Mouse (Mus musculus) brain, embryonic 14.5 days (tissue): Measurements from ENCODE around the gene Cacng5.

Source experiments
- CTCF ChIP-seq: fragments of 200-500 bp; IDR thresholded peaks from 2 replicates; pipeline ENCODE4 v1.5.1; 2012; ENCODE audit warnings: inconsistent platforms, mild to moderate bottlenecking, moderate library complexity, borderline replicate concordance; ENCODE audit not compliant: insufficient read depth, insufficient read length; ENCODE audit errors: extremely low read depth
- POLR2A ChIP-seq: fragments of 200-500 bp; IDR thresholded peaks from 2 replicates; pipeline ENCODE4 v1.6.1; 2012; ENCODE audit warnings: mild to moderate bottlenecking, inconsistent platforms, borderline replicate concordance; ENCODE audit not compliant: poor library complexity, insufficient read depth, insufficient read length, severe bottlenecking; ENCODE audit errors: extremely low read depth

- no peak for TF ChIP-seq CTCF
- TF ChIP-seq POLR2A, result no peak
Observed at GRCm38 (mm10) chr11:107917721-107918235, 2.9 kb upstream of the Cacng5 start.
